Mouse (Mus musculus) heart, postnatal 0 days (tissue): ENCODE measurements around the gene Gm28845.

Experiments used
- CTCF ChIP-seq: IDR thresholded peaks from 2 replicates; pipeline ENCODE4 v1.5.1; 2016; ENCODE audit warnings: antibody characterized with exemption, control low read depth, low read depth
- EP300 ChIP-seq: IDR thresholded peaks from 2 replicates; pipeline ENCODE4 v1.6.1; 2016; ENCODE audit warnings: antibody characterized with exemption, low read depth

DNA sequence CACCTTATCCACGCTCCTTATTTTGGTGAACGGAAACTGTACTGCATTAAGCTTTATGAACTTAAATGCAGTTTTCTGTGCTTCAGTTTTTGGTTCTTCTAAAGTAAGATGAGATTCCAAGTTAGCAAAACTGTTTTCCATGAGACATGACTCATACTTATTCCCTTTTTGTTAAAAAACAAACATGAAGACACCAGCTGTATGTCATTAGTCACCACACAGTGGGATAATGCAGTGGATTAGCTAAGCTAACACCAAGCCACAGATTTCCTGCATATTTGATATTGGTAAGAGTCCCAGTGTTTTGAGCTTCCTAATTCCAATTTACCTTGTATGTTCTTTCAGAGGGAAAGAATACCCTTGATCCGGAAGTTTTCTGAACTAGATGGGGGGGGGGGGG, 27.8 kb downstream of the Gm28845 start:
- TF ChIP-seq EP300 (no peak), CTCF (no peak)
